Mouse (Mus musculus) gastrocnemius, adult 18-20 months (tissue): ENCODE results near the gene Zyg11b. TPM values are rescaled to one million over a fixed set of nuclear protein-coding genes. Genes with fewer than 3 reads are reported as not detected.

Experiments used
- DNase-seq: peaks from one replicate; pipeline ENCODE4 v3.0.0; 2021; ENCODE audit warnings: low spot score
- total RNA-seq, 2 experiments: library from RNA; stranded (reverse); gene quantifications; 2 replicates each; pipeline ENCODE4 v1.2.3; 2021

Zyg11b gene
- total RNA-seq, 2 experiments from 2014 or later, result 59.6 to 65.3 TPM

DNA sequence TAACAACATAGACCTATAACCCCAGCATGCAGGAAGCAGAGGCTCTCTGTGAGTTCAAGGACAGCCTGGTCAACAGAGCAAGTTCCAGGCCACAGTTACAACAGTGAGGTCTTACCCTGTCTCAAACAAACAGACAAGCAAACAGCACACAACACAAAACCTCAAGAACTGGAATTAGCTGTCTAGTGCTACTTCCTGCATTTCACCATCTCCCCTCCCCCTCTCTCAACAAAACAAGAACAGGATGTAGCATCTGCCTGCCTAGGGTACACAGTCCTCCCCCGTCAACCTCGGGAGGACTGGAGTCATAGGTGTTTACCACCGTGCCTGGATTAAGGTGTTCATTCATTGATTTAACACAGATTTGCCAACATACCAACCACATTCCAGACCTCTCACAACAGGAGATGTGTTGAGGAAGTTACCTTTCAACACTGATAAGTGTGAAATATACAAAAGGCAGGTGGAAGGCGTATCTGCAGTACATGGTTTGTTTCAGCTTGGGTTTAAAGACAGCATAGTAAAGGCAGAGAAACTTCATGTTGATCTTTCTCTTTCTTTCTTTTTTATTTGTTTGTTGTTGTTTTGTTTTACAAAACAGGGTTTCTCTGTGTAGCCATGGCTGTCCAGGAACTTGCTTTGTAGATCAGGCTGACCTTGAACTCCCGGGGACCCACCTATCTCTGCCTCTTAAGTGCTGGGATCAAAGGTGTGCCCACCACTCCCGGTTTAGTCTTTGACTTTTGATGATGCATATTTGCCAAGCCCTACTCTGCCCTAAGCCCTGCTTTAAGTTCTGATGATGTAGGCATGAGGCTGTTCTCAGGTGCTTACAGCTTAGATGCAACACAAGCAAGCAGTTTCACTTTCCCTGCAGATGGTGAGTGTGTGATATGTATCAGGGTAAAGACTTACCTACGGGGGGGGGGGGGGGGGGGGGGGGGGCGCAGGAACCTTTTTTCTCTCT, 18.0 kb upstream of the Zyg11b start:
- DNase-seq, result no peak

DNA sequence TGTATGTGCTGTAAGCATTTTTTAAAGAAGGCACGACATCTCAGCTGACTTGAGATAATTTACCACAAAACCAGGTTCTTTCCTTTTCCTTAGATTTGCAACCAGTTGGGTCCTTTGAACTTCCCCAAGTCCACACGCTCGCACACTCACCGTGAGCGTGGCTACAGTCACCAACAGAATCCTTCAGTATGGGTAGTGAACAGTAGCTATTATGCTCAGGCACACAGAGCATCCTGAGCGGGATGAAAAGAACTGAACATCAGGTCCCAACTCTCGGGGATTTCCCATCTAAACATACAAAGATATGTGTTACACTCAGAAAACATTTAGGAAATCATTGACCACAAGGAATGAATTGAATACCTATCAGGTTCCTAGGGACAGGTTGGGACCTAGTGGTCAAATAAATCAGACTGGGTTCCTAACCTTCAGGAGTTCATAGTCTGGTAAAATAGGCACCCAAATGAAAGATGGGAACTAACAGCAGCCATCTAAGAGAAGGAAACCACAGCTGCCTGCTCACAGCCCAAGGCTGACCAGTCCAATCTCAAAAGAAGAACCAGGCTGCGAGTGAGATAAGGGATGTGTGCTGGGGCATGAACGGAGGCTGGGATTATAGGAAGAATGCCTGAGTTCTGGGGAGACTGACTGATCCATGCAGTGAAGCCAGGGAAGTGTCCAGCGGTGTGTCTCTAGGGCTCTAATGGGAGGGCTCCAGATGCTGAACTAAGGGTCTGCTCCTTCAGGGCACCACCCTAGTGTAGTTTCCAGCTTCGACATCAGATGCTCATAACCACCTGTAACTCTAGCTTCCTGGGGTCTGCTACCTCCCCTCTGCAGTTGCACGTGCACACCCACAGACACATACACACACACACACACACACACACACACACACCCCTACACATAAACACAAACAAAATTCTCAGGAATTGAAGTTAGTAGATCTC, 17.0 kb upstream of the Zyg11b start:
- DNase-seq, result no peak

DNA sequence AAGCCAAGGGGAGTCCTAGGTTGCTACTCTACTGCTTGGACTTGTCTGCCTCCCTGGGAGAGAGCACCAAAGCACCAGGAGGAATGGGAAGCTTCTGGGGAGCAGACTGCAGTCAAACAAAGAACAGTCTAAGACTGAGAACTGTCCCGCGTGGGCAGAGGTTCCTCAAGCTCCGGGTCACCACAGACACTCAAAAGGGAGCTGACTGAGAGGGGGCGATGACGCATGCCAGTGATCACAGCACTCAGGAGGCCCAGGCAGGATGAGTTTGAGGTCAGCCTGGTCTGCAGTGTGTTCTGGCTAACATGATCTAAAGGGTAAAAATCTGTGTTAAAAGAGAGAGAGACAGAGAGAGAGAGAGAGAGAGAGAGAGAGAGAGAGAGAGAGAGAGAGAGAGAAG, 13.1 kb upstream of the Zyg11b start:
- no peak for DNase-seq

DNA sequence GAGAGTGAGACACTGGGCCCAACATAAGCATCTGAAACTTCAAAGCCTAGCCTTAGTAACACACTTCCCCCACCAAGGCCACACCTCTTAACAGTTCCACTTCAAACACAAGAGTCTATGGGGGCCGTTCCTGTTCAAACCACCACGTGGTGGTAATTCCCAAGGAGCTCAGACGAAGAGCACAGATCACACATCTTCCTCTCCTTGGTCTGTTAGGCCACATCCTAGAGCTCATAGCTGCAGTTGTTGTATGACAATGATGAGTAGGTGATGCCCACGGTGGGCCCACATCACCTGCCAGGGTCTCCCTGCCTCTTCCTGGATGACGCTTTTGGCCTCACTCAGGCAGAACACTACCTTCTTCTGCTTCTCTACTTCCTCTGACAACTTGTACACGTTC, 9.8 kb upstream of the Zyg11b start:
- DNase-seq, result no peak

DNA sequence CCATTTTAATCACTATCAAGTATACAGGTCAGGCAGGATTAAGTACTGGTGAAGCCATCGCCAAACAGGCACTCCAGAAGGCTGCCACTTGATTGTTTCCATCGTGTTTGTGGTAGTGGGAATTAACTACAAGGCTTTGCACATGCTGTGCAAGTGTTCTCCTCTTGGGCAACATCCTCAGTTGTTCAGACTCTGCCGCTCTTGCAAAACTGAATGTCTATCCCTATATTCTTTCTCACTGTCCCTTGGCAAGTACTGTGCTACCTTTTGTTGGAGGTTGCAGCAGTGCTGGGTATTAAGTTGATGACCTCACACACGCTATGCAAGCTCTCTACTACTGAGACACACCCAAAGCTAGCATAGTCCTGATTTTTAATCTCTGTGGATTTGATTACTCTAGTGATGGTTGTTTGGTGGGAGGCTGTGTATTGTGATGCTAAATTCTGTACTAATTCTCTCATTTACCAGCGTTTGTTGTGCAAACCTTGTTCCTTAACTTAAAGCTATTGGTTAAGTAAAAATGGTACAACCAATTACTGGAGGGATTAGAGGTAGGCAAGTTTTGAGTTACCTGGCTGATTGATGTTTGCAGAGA, 1.5 kb upstream of the Zyg11b start:
- no peak for DNase-seq

DNA sequence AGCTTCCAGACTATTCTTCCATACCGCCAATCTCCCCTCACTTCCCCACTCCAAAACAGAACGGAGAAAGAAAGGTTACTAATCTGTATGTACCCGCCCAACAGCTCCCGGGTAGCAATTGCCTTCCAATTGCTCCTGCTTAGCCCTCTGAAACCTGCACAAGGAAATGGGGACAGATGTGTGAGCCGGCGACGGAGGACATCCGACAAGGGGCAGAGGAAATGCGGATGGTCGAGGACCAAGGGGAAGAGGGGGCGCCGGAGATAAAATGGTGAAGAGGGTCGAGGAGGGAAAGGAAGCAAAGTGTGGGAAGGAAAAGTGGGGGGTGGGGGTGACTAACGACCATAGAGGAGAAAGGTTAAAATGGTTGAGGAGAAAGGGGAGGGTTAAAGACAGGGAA, 630 bp downstream of the Zyg11b start:
- no peak for DNase-seq

DNA sequence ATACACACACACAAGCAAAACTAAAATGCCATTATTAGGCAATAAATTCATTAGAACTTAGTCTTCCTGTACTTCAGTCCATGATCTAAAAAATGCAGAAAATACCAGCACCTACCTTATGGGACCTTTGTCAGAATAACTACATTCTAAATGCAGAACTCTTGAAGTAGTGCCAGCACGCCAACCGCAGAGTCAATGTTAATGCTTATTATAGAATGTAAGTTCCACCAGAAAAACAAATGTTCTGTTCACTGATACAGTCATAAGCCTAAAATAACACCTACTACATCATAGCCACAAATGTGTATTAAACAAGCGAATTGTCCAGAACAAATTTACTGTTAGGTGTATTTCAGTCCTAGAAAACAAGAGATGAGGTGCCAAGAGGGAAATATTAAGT, 23.9 kb downstream of the Zyg11b start:
- no peak for DNase-seq

DNA sequence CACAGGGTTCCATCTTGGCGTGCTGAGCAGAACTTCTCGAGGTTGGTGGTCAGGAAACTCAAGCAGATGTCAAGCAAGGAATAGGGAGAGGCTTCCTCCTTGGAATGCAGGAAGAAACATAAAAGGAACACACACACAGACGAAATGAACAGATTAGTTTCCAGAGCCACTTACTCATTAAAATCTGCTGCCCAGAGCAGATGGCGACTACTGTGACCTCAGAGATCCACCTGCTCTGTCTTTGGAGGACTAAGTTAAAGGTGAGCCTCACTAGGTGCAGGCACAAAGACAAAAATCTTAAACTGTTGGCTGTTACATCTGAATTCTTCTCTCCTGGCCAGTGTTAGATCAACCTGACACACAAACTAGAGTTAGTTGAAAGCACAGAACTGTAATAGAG, 28.6 kb downstream of the Zyg11b start:
- no peak for DNase-seq

DNA sequence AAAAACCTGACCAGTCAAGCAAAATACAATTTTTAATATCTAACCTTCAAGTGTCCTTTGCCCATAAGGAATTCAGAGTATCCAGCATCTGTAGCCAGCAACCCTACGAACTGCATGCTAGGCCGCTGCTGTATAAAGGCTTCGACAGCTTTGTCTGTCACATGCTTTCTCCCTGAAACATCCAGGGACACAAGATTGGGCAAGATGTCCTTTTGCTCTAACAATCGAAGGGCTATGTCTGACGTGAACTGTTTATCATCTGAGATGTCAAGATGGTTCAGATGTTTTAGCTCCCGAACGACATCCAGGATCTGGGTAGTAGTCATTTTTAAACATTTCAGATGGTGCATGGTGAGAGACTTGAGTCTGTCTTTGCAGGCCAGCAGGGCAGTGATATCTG, 35.1 kb downstream of the Zyg11b start:
- DNase-seq, result no peak

DNA sequence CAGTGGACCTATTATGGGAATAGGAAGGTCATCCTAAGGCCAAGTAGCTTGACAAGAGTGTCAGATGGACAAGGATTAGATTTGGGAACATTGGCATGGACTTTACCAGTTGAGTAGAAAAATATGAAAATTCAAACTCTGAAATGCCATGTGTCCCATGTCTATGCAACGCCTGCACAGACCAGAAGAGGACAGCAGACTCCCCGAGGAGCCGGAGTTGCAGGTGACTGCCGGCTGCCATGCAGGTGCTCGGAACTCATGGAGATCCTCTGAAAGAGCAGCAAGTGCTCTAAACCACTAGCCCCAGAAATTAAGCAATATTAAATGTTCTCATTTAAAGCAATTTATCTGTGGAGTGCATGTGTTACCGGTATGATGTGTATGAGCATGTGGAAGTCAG, 47.6 kb downstream of the Zyg11b start:
- no peak for DNase-seq

DNA sequence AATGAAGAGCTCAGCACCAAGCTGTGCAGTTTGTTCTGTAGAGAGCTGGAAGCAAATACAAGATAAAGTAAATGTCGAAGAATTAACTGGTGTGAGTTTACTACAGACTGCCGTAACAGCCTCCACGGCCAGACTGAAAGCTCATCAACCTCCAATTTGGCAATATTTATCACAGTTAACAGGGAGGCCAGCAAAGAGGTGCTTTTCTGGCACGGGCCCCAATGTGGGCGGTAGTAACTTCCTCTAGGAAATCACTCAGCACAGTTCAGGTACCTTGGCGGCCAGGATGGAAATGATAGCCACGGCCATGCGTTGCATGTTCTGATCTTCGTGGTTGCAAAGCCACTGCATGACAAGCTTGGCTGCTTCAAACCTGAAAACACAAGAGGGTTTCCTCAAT, 50.4 kb downstream of the Zyg11b start:
- no peak for DNase-seq

DNA sequence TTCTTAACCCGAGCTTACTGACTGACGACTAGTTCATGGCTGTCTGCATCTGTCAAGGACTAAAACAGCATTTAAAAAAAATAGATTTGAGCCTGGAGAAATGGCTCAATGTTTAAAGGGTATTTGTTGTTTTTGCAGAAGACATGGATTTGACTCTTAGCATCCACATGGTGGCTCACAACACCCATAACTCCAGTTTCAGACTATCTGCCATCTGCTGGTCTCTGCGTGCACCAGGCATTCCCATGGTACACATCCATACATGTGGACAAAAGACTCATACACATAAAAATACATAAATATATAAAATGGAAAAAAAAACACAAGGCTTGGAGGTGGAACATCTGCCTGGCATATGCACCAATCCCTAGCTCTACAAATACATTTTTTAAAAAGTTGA, 51.6 kb downstream of the Zyg11b start:
- DNase-seq, result no peak

DNA sequence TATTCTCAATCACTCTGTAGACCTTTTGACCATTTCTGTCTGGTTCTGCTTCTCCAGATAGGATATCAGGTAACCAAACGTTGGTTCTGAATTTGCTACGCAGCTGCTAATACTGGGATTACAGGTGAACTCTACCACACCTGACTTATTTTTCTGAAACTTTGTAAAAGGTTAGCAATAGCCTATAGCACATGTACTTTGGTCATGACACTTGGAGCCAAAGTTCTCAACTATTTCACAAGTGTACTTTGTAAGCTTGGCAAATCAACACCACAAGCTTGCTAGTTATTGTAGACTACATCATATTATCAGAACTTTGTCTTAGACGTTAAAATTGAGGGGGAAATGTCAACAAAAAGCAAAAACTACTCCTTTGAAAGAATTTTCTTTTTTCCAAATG, 67.2 kb downstream of the Zyg11b start:
- no peak for DNase-seq

DNA sequence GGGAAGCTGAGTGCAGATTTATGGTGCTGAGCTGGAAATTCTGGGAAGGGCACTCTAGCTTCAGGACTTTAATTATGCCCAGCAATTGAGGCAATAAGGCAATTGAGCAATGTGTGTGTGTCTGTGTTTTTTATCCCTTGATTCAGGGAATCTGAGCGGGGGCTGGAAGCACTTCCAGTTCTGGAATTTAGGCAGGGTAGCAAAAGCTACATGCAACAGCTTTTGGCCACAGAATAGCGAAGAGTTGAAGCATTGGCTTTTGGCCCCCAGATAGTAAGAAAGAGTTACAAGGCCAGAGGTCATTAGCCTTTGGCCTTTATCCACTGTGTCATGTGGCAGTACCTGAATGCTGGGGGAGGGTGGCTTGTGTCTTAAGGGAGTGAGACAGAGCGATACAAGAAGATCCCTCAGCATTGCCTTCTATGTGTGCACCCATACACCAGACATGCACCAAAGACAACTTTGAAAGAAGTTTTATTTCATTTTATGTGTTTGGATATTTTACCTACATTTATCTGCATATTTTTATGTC, 75.5 kb downstream of the Zyg11b start:
- peak; percentile 4 for DNase-seq

DNA sequence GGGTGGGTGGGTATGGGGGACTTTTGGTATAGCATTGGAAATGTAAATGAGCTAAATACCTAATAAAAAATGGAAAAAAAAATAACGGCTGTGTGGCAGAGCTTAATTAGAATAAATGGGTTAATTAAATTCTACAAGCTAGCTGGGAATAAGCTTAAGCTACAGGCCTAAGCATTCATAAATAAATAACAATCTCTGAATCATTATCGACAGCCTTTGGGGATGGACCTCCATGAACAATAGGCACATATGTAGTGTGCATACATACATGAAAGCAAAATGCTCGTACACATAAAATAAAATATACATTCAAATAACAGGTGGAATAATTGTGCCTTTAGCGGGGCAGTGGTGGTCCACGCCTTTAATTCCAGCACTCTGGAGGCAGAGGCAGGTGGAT, 78.4 kb downstream of the Zyg11b start:
- no peak for DNase-seq

DNA sequence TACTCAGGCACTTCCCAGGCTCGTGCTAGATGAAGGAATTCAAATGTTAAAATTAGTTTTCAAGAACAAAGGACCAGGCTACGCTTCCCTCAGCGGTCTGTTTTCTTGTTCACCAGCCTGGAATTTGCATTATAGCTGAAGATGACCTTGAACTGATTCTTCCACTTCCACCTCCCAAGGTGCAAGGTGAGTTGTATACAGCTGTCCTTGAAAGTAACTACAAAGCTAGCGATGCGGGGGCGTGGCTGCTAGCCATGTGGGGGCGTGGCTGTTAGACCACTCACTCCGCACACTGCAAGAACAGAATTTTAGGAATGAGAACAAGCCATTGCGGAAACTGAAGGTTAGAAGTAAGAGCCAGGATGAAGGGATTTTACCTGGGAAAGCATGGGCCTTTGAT, 81.9 kb downstream of the Zyg11b start:
- no peak for DNase-seq

DNA sequence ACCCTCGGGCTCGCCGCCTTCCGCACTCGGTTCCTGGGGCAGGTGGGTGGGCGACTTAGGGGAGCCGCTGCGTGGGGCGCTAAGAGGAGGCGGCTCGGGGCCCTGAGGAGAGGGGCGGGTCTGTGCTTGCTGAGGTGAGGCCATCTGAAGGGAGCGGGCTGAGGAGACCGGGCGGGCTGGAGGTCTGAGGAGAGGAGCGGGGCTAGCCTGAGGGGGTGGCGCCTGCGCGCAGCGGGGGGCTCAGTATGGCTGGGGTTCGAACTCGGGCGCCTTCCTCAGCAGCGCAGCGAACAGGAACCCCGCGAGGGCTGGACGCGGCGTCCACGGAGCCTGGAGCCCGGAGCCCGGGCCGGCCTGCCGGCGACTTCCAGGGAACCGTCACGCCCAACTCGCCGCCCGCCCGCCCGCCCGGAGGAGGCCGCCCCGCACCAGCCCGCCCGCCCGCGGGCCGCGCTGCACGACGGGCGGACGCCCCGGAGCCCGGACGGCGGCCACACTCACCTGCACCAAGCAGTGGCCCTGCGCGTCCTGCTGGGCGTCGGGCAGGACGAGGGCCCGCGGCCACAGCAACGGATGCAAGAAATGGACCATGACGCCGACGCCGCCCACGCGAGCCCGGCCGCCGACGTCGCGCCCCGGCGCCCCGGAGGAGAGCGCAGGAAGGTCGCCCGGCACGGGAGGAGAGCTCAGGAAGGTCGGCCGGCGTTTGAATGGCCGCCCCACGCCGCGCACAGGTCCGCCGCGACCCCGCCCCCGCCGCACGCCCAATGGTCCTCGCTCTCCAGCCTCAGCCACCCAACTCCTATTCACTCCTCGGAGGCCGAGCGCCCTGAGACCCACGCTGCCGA, 83.3 kb downstream of the Zyg11b start, which contains the start of gene Zyg11a:
Gene Zyg11a (minus strand): TSS at position 717 of the 848 bp plus-strand sequence.
- no peak for DNase-seq

DNA sequence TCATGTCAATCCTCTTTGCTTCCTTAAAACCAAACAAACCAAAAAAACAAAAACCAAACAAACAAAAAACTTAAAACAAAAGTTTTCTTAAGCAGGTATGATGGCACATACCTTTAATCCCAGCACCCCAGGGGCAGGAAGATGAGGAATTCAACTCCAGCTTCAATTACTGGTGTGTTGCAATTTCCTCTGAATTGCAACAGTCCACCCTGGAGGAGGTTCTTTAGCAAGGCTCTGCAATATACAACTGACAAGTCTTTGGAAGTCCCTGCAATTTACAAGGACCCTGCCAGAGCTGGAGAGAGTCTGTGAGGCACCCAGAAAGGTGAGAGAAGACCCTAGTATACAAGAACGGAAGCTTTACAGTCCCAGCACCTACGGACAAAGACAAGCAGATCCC, 87.9 kb downstream of the Zyg11b start:
- DNase-seq, result no peak

DNA sequence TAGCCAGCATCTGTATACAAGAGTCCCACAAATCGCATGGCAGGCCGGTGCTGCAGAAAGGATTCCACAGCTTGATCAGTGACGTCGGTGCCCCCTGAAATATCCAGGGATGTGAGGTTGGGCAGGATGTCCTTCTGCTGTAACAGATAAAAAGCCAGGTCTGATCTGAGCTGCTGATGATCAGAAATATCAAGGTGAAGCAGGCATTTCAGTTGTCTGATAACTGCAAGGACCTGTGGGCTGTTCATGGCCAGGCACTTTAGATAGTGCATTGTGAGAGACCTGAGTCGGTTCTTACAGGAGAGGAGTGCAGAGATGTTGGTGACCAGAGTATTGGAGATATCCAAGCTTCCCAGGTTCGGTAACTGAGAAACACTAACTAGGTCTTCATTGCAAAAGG, 96.3 kb downstream of the Zyg11b start:
- DNase-seq, result no peak

DNA sequence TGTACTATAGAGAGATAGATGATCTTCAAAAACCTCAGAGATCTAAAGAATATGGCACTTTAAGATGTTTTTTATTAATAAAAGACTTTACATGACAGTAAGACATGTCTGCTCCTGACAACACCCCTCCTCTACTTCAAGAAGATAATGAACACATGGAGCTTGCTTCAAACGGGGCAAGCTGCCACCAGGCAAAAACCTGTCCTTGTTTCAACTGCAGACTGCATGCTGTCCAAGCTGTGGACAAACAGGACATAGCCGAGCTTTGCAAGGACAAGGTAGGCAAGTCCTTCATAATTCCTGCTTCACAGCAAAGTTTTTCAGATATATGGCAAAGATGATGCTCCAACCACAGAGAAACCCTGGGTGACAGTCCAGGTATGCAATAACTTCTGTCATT, 101.7 kb downstream of the Zyg11b start:
- no peak for DNase-seq
